Mouse (Mus musculus) CH12.LX (cell line): ENCODE results near the gene Gm20388. TPM values are rescaled to one million over a fixed set of nuclear protein-coding genes. Genes with fewer than 3 reads are reported as not detected.
A peak's percentile ranks its signal among the peaks of the same experiment; 100 is the strongest.

Experiments used
- DNase-seq: peaks from one replicate; pipeline ENCODE4 v3.0.0-alpha.2; 2013; ENCODE audit errors: extremely low read depth
- H3K27ac ChIP-seq: 2 replicates; pipeline ENCODE4 v1.5.1; 2012; ENCODE audit warnings: low read depth, mild to moderate bottlenecking, control low read depth, moderate library complexity; ENCODE audit not compliant: insufficient read depth
- H3K27me3 ChIP-seq: replicated peaks from 2 replicates; pipeline ENCODE3; 2012; ENCODE audit warnings: inconsistent platforms
- H3K36me3 ChIP-seq, 2 experiments: replicated peaks in 1 of 2; 2 replicates each; pipeline versions ENCODE3 to v1.6.1; 2012; ENCODE audit warnings: inconsistent platforms in 1 of 2, low read length in 1 of 2, mild to moderate bottlenecking in 1 of 2, mixed read lengths in 1 of 2, moderate library complexity in 1 of 2; ENCODE audit not compliant: control insufficient read depth in 1 of 2, insufficient read depth in 1 of 2
- H3K4me1 ChIP-seq, 2 experiments: 2 replicates each; pipeline ENCODE4 v1.6.1; 2012; ENCODE audit warnings: inconsistent platforms in 1 of 2, moderate library complexity in 1 of 2; ENCODE audit not compliant: insufficient read depth in 2 of 2, control insufficient read depth in 1 of 2
- H3K4me2 ChIP-seq: 2 replicates; pipeline ENCODE4 v1.6.1; 2012; ENCODE audit warnings: low read depth, mild to moderate bottlenecking, control low read depth; ENCODE audit not compliant: poor library complexity, insufficient read depth, severe bottlenecking
- H3K4me3 ChIP-seq, 3 experiments: fragments of 150-350 bp in 1 of 3; sonication (generic) in 1 of 3; replicated peaks in 1 of 3; 2 replicates each; pipeline versions ENCODE3 to v1.5.1; 2011 to 2012; ENCODE audit warnings: low read depth in 2 of 3, low read length in 2 of 3, mild to moderate bottlenecking in 2 of 3, moderate library complexity in 2 of 3, control low read depth in 1 of 3, improper control_type of control experiment in 1 of 3, inconsistent platforms in 1 of 3, mixed read lengths in 1 of 3; ENCODE audit not compliant: poor library complexity in 1 of 3
- H3K79me2 ChIP-seq: replicated peaks from 2 replicates; pipeline ENCODE4 v1.6.1; 2012; ENCODE audit warnings: mild to moderate bottlenecking, moderate library complexity; ENCODE audit not compliant: control insufficient read depth, poor library complexity, insufficient read depth, severe bottlenecking; ENCODE audit errors: extremely low read depth
- H3K9ac ChIP-seq: 2 replicates; pipeline ENCODE4 v1.6.1; 2012; ENCODE audit warnings: low read depth, mild to moderate bottlenecking, control low read depth, moderate library complexity; ENCODE audit not compliant: insufficient read depth
- H3K9me3 ChIP-seq: replicated peaks from 2 replicates; pipeline ENCODE3; 2012; ENCODE audit warnings: low read length, inconsistent platforms, mixed read lengths
- BHLHE40 ChIP-seq: IDR thresholded peaks from 2 replicates; pipeline ENCODE4 v1.6.1; 2011; ENCODE audit warnings: mild to moderate bottlenecking, low read depth, low read length, improper control_type of control experiment
- CHD2 ChIP-seq: IDR thresholded peaks from 2 replicates; pipeline ENCODE4 v1.6.1; 2011; ENCODE audit warnings: low read length, improper control_type of control experiment
- CTCF ChIP-seq, 2 experiments: IDR thresholded peaks in 1 of 2; conservative IDR thresholded peaks in 1 of 2; 2 replicates each; pipeline ENCODE4 v1.5.1; 2011 to 2012; ENCODE audit warnings: low read depth in 2 of 2, low read length in 2 of 2, improper control_type of control experiment in 1 of 2, inconsistent platforms in 1 of 2, mild to moderate bottlenecking in 1 of 2, moderate library complexity in 1 of 2
- ELF1 ChIP-seq: IDR thresholded peaks from 2 replicates; pipeline ENCODE4 v1.6.1; 2014; ENCODE audit warnings: low read depth, mild to moderate bottlenecking, inconsistent platforms, low read length, improper control_type of control experiment
- EP300 ChIP-seq: IDR thresholded peaks from 2 replicates; pipeline ENCODE4 v1.6.1; 2011; ENCODE audit warnings: low read length, improper control_type of control experiment
- GABPA ChIP-seq: IDR thresholded peaks from 2 replicates; pipeline ENCODE4 v1.6.1; 2012; ENCODE audit warnings: low read depth, low read length, improper control_type of control experiment, inconsistent platforms; ENCODE audit not compliant: insufficient replicate concordance
- HCFC1 ChIP-seq: IDR thresholded peaks from 2 replicates; pipeline ENCODE4 v1.6.1; 2012; ENCODE audit warnings: low read depth, mild to moderate bottlenecking, inconsistent platforms, low read length, improper control_type of control experiment
- MAFK ChIP-seq: IDR thresholded peaks from 2 replicates; pipeline ENCODE4 v1.6.1; 2011; ENCODE audit warnings: low read length, improper control_type of control experiment; ENCODE audit not compliant: insufficient replicate concordance
- MAX ChIP-seq: IDR thresholded peaks from 2 replicates; pipeline ENCODE4 v1.6.1; 2011; ENCODE audit warnings: low read length, improper control_type of control experiment
- MEF2A ChIP-seq: IDR thresholded peaks from 2 replicates; pipeline ENCODE4 v1.6.1; 2014; ENCODE audit warnings: low read depth, mild to moderate bottlenecking, inconsistent platforms, low read length, improper control_type of control experiment, borderline replicate concordance
- MXI1 ChIP-seq: IDR thresholded peaks from 2 replicates; pipeline ENCODE4 v1.6.1; 2011; ENCODE audit warnings: mild to moderate bottlenecking, low read depth, low read length, improper control_type of control experiment
- NELFE ChIP-seq: IDR thresholded peaks from 2 replicates; pipeline ENCODE4 v1.6.1; 2011; ENCODE audit warnings: low read depth, low read length, improper control_type of control experiment
- PAX5 ChIP-seq: IDR thresholded peaks from 2 replicates; pipeline ENCODE4 v1.6.1; 2012; ENCODE audit warnings: low read length, inconsistent platforms, mixed read lengths
- POLR2AphosphoS2 ChIP-seq: IDR thresholded peaks from 2 replicates; pipeline ENCODE4 v1.6.1; 2011; ENCODE audit warnings: low read depth, low read length, improper control_type of control experiment
- RAD21 ChIP-seq: IDR thresholded peaks from 2 replicates; pipeline ENCODE4 v1.6.1; 2011; ENCODE audit warnings: low read depth, mild to moderate bottlenecking, low read length, improper control_type of control experiment, moderate library complexity
- SIN3A ChIP-seq: IDR thresholded peaks from 2 replicates; pipeline ENCODE4 v1.6.1; 2012; ENCODE audit warnings: low read length, improper control_type of control experiment, inconsistent platforms
- TBP ChIP-seq: conservative IDR thresholded peaks from 2 replicates; pipeline ENCODE4 v1.6.1; 2011; ENCODE audit warnings: low read depth, low read length, improper control_type of control experiment
- TCF12 ChIP-seq: IDR thresholded peaks from 2 replicates; pipeline ENCODE4 v1.6.1; 2014; ENCODE audit warnings: low read depth, mild to moderate bottlenecking, inconsistent platforms, low read length, improper control_type of control experiment
- ZKSCAN1 ChIP-seq: IDR thresholded peaks from 2 replicates; pipeline ENCODE4 v1.6.1; 2012; ENCODE audit warnings: low read depth, inconsistent platforms, low read length, improper control_type of control experiment, borderline replicate concordance
- ZMIZ1 ChIP-seq: IDR thresholded peaks from 2 replicates; pipeline ENCODE4 v1.6.1; 2012; ENCODE audit warnings: low read depth, mild to moderate bottlenecking, inconsistent platforms, low read length, improper control_type of control experiment
- dilution Hi-C: fragments of 300-500 bp; cut with MboI; formaldehyde crosslinking; loops from 2 replicates; pipeline ENCODE4 v1.14.3; 2020; ENCODE audit warnings: low sequenced_read_pairs; ENCODE audit not compliant: extremely low pct_unique_long_range_greater_than_20kb, extremely low pct_ligation_motif_present
- in situ Hi-C: fragments of 300-500 bp; cut with MboI; formaldehyde crosslinking; loops from 3 replicates; pipeline ENCODE4 v1.14.3; 2019; ENCODE audit warnings: low sequenced_read_pairs, low pct_ligation_motif_present, low pct_unique_long_range_greater_than_20kb, mixed read lengths
- polyA plus RNA-seq: library from polyadenylated mRNA; unstranded; fragments of >175 nt; gene quantifications from 2 replicates; pipeline ENCODE4 v1.2.1, GENCODE M21; 2012; ENCODE audit warnings: low read depth; ENCODE audit not compliant: insufficient read length
- total RNA-seq, 2 experiments: library from RNA; depleted of rRNA; stranded (reverse); fragments of 300-350 nt in 1 of 2; fragments of >200 nt in 1 of 2; gene quantifications; 2 replicates each; pipeline ENCODE4 v1.2.3; 2012 to 2014

The Gm20388 gene
- total and polyA plus RNA-seq, 3 experiments, result 14.8 to 26.3 (median 22.2) TPM

- DNase-seq, result no peak
- Histone ChIP-seq H3K4me3 (peak overlapping the region in 2 of 3 experiments; percentile 9 to 18), H3K27me3 (peaks cover 18% of the 10 kb centered on the region)
Observed at GRCm38 (mm10) chr8:120264944-120265453, 354.4 kb downstream of the Gm20388 start.

GRCm38 (mm10) chr8:120265471-120265870 is 354.8 kb downstream of the Gm20388 start:
- dilution Hi-C loops (no loop called here), in situ Hi-C loops (no loop called here)
- no peak overlapping the region for H3K27ac ChIP-seq
- peaks cover 14 to 54% of the 10 kb centered on the region in 2 experiments for H3K4me1 ChIP-seq
- H3K9me3 ChIP-seq, result no peaks in the 10 kb centered on the region
- DNase-seq, result no peak
- peak overlapping the region; percentile 92 for H3K4me2 ChIP-seq
- no peaks in the 10 kb centered on the region for H3K79me2 ChIP-seq
- TF ChIP-seq NELFE (no peak), HCFC1 (no peak), TBP (no peak), POLR2AphosphoS2 (no peak), CHD2 (no peak), TCF12 (peak; percentile 82; the same call in 1 of the 2 replicates), RAD21 (no peak), CTCF (conservative IDR thresholded peaks at IDR 0.05 in 1 of 2, IDR thresholded peaks at IDR 0.05 in 1 of 2; ENCODE audit: low read depth in 2 of 2, low read length in 2 of 2) (no peak), GABPA (no peak)
- H3K4me3 ChIP-seq, result no peak overlapping the region
- H3K36me3 ChIP-seq, result no peaks in the 10 kb centered on the region
- peaks cover 20% of the 10 kb centered on the region for H3K27me3 ChIP-seq
- no peak overlapping the region for H3K9ac ChIP-seq

More at GRCm38 (mm10) chr8:120264944-120265453, 354.4 kb downstream of the Gm20388 start:
- TF ChIP-seq EP300, result no peak
- TF ChIP-seq MXI1, result 0 out of 2 replicates have a peak, but pooled peaks have one; percentile 59
- peaks cover 14 to 54% of the 10 kb centered on the region in 2 experiments for H3K4me1 ChIP-seq
- in situ Hi-C loops (no loop called here), dilution Hi-C loops (no loop called here)
- no peaks in the 10 kb centered on the region for H3K9me3 ChIP-seq
- H3K4me2 ChIP-seq, result peak overlapping the region; percentile 92
- H3K9ac ChIP-seq, result no peak overlapping the region
- H3K27ac ChIP-seq, result no peak overlapping the region
- no peaks in the 10 kb centered on the region for H3K79me2 ChIP-seq
- H3K36me3 ChIP-seq, result no peaks in the 10 kb centered on the region

DNA sequence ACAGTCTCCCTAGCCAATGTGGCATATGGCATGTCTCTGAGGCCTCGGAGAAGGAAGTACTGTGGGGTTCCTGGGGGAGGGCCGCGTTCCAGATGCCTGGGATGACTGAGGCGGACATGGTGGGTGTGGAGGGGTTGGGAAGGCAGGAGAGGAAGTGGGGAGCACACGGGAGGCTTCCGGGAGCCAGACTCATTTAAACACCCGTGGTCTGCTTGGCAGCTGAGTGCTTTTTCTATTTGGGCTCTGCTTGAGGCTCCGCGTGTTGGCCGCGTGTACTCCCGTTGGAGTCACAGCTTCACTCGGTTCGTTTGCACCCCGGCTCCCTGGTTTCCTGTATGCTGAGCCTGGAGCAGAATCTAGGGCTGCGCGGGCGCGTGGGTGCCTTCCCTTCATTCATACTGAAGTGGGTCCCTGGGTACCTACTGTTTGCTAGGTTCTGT is 357.9 kb downstream of the Gm20388 start:
- Histone ChIP-seq H3K9ac (no peak overlapping the region), H3K4me3 (no peak overlapping the region), H3K36me3 (no peaks in the 10 kb centered on the region), H3K9me3 (peaks cover 6% of the 10 kb centered on the region), H3K79me2 (no peaks in the 10 kb centered on the region), H3K4me2 (no peak overlapping the region), H3K27ac (no peak overlapping the region), H3K4me1 (peaks cover 13 to 47% of the 10 kb centered on the region in 2 experiments), H3K27me3 (peaks cover 26% of the 10 kb centered on the region)
- in situ Hi-C loops (no loop called here), dilution Hi-C loops (no loop called here)
- DNase-seq, result no peak
- no peak for TF ChIP-seq TCF12
- TF ChIP-seq BHLHE40, result no peak
- no peak for TF ChIP-seq MXI1
- TF ChIP-seq PAX5, result no peak
- TF ChIP-seq ZKSCAN1, result no peak
- no peak for TF ChIP-seq MAX
- TF ChIP-seq SIN3A, result no peak
- no peak for TF ChIP-seq ELF1
- no peak for TF ChIP-seq ZMIZ1
- no peak for TF ChIP-seq MAFK
- TF ChIP-seq GABPA, result no peak
- TF ChIP-seq MEF2A, result no peak
- TF ChIP-seq CTCF (conservative IDR thresholded peaks at IDR 0.05 in 1 of 2, IDR thresholded peaks at IDR 0.05 in 1 of 2; ENCODE audit: low read depth in 2 of 2, low read length in 2 of 2), result no peak
- no peak for TF ChIP-seq TBP
